Mouse (Mus musculus) heart, adult 2 months (tissue): ENCODE data around the gene Lsr.

Source experiments
- CTCF ChIP-seq: fragments of 200-600 bp; IDR thresholded peaks from 2 replicates; pipeline ENCODE4 v1.8.1; 2022; ENCODE audit warnings: antibody characterized with exemption, mild to moderate bottlenecking, moderate library complexity
- POLR2A ChIP-seq: fragments of 200-500 bp; IDR thresholded peaks from 2 replicates; pipeline ENCODE4 v1.6.1; 2011; ENCODE audit warnings: mild to moderate bottlenecking, low read depth, low read length, control low read depth; ENCODE audit not compliant: insufficient read depth

DNA sequence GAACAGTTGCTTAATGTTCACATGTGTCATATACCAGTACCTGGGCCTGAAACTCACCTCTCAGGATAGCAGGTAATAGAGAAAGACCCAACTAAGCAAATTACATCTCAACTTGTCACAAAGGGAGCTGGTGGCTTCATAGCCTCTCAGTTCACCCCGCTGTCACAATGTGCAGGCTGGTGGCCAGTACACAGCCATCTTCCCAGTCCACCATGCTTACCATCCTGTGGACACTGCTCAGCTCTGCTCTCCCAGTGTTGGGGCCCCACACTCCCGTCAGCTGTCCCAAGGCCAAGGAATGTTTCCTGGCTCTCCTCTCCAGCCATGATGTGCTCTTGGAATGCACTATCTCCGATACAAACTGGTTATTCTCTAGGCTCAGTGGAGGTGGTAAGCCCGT lies 8.4 kb upstream of the Lsr start:
- TF ChIP-seq POLR2A (no peak), CTCF (no peak)
